Mouse (Mus musculus) cortical plate, adult 2 months (tissue): Measurements from ENCODE around the gene Gm17174. TPM values are rescaled to one million over a fixed set of nuclear protein-coding genes. Genes with fewer than 3 reads are reported as not detected.
"Not testable (repeated sequence)": the region's sequence is repeated elsewhere in the genome, so short reads cannot be mapped to it uniquely, and the experiment has no call there.

ENCODE experiments used
- H3K27ac ChIP-seq: fragments of 200-500 bp; 2 replicates; pipeline ENCODE4 v1.5.1; 2012; ENCODE audit warnings: low read length, control low read depth, inconsistent platforms; ENCODE audit not compliant: insufficient read depth
- H3K4me1 ChIP-seq: fragments of 200-500 bp; 2 replicates; pipeline ENCODE4 v1.6.1; 2011; ENCODE audit warnings: low read length; ENCODE audit not compliant: control insufficient read depth, insufficient read depth
- H3K4me3 ChIP-seq: fragments of 200-500 bp; 2 replicates; pipeline ENCODE4 v1.5.1; 2011; ENCODE audit warnings: mild to moderate bottlenecking, low read length, control low read depth; ENCODE audit not compliant: insufficient read depth
- CTCF ChIP-seq: fragments of 200-500 bp; IDR thresholded peaks from 2 replicates; pipeline ENCODE4 v1.5.1; 2011; ENCODE audit warnings: mild to moderate bottlenecking, control low read depth, low read length; ENCODE audit not compliant: insufficient read depth; ENCODE audit errors: extremely low read depth
- POLR2A ChIP-seq: fragments of 200-500 bp; IDR thresholded peaks from 2 replicates; pipeline ENCODE4 v1.6.1; 2011; ENCODE audit warnings: mild to moderate bottlenecking, low read length, control low read depth; ENCODE audit not compliant: insufficient read depth; ENCODE audit errors: extremely low read depth
- polyA plus RNA-seq: library from polyadenylated mRNA; depleted of rRNA; stranded (reverse); fragments of >200 nt; gene quantifications from 2 replicates; pipeline ENCODE4 v1.2.3, GENCODE M21; 2012; rRNA removed

The Gm17174 gene
- polyA plus RNA-seq, result not detected in 2 replicates

- H3K4me3 ChIP-seq, H3K4me1 ChIP-seq, H3K27ac ChIP-seq: not testable (repeated sequence)
These were observed at the start of gene Gm17174 for GRCm38 (mm10) chr14:51592039-51592438. Gm17174 (minus strand) TSS chr14:51592139.

DNA sequence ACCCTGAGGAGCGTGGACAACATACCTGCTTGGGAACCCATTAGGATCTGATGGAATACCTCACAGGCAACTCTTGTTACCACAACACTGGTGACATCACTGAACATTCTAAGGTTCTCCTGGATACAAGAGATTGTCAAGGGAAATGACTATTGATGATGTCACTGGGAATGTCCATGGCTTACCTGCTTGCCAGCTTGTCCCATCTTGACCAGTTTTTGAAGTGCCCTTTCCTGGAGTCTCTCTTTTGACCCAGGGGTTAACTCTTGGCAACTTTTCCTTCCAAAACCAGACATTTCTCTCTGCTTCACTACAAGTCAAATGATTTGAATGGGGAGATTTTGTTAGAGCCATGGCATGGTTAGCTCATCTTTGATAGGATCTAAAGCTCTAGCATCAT, 43.6 kb upstream of the Gm17174 start, which contains the start of gene Gm4181:
Gm4181 (minus strand) TSS at position 101 of the 400 bp plus-strand sequence.
- H3K4me3 ChIP-seq, H3K4me1 ChIP-seq, H3K27ac ChIP-seq: not testable (repeated sequence)

- H3K27ac ChIP-seq, H3K4me1 ChIP-seq, H3K4me3 ChIP-seq: not testable (repeated sequence)
These were observed 40.5 kb upstream of the Gm17174 start for GRCm38 (mm10) chr14:51632426-51632825.

DNA sequence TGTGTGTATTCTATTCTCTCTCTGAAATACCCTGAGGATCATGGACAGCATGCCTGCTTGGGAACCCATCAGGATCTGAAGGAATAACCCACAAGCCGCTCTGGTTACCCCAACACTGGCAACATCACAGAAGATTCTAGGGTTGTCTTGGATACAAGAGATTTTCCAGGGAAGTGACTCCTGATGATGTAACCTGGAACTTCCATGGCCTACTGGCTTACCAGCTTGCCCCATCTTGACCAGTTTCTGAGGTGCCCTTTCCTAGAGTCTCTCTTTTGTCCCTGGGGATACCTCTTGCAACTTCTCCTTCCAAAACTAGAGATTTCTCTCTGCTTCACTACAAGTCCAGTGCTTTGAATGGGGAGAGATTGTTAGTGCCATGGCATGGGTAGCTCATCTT, 19.3 kb upstream of the Gm17174 start, which contains the start of gene Gm17078:
Gm17078 (minus strand) TSS at position 101 of the 400 bp plus-strand sequence.
- no peak within 1 kb of the TSS for H3K4me3 ChIP-seq
- no peak for TF ChIP-seq CTCF
- TF ChIP-seq POLR2A, result no peak
- no peak within 1 kb of the TSS for H3K27ac ChIP-seq
- no peaks in the 10 kb centered on the region for H3K4me1 ChIP-seq

DNA sequence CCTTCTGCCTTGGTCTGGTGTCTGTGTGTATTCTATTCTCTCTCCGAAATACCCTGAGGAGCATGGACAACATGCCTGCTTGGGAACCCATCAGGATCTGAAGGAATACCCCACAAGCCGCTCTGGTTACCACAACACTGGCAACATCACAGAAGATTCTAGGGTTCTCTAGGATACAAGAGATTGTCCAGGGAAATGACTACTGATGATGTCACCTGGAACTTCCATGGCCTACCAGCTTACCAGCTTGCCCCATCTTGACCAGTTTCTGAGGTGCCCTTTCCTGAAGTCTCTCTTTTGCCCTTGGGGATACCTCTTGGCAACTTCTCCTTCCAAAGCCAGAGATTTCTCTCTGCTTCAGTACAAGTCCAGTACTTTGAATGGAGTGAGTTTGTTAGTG, 18.0 kb downstream of the Gm17174 start, which contains the start of gene Gm17175:
Gm17175 (minus strand) TSS at position 101 of the 400 bp plus-strand sequence.
- H3K4me3 ChIP-seq, H3K4me1 ChIP-seq, H3K27ac ChIP-seq: not testable (repeated sequence)

GRCm38 (mm10) chr14:51552490-51552889, 39.4 kb downstream of the Gm17174 start, which contains the start of gene Gm5622:
Gm5622 (plus strand) TSS chr14:51552790.
- Histone ChIP-seq H3K27ac (no peak within 1 kb of the TSS), H3K4me3 (no peak within 1 kb of the TSS), H3K4me1 (no peaks in the 10 kb centered on the region)
- TF ChIP-seq POLR2A, result no peak
- no peak for TF ChIP-seq CTCF

Other genes starting within 250 kb of the Gm17174 start
- not detected in 2 replicates for gene Gm7247, start 230.4 kb downstream of the Gm17174 start, polyA plus RNA-seq
- not detected in 2 replicates for gene Vmn2r88, start 181.3 kb downstream of the Gm17174 start, polyA plus RNA-seq
- not detected in 2 replicates for gene Vmn2r89, start 140.3 kb downstream of the Gm17174 start, polyA plus RNA-seq
- gene Gm5622, start 39.3 kb downstream of the Gm17174 start, polyA plus RNA-seq, result not detected in 2 replicates
- gene Gm17175, start 18.1 kb downstream of the Gm17174 start, polyA plus RNA-seq, result not detected in 2 replicates
- not detected in 2 replicates for gene Gm17078, start 19.2 kb upstream of the Gm17174 start, polyA plus RNA-seq
- gene Gm4181, start 43.5 kb upstream of the Gm17174 start, polyA plus RNA-seq, result not detected in 2 replicates
- gene Gm17079, start 103.3 kb upstream of the Gm17174 start, polyA plus RNA-seq, result not detected in 2 replicates
- gene Gm5800, start 125.0 kb upstream of the Gm17174 start, polyA plus RNA-seq, result not detected in 2 replicates
- gene Ang4, start 181.5 kb upstream of the Gm17174 start, polyA plus RNA-seq, result not detected in 2 replicates
- not detected in 2 replicates for gene AY358078, start 207.9 kb upstream of the Gm17174 start, polyA plus RNA-seq